Mouse (Mus musculus) hindbrain, postnatal 0 days (tissue): ENCODE results near the gene Wdr90. TPM values are rescaled to one million over a fixed set of nuclear protein-coding genes. Genes with fewer than 3 reads are reported as not detected.

Experiments used
- ATAC-seq: fragments of 200-750 bp; cut with Nextera tagmentation; 2 replicates; pipeline ENCODE4 v1.8.0; 2017; ENCODE audit warnings: mild to moderate bottlenecking, moderate TSS enrichment, moderate library complexity
- DNase-seq: peaks from one replicate; pipeline ENCODE4 v3.0.0-alpha.2; 2015; ENCODE audit warnings: low spot score
- H3K27ac ChIP-seq: fragments of 300-500 bp; sonication (generic); 2 replicates; pipeline ENCODE4 v1.5.1; 2014; ENCODE audit warnings: mild to moderate bottlenecking
- H3K27me3 ChIP-seq: fragments of 300-500 bp; sonication (generic); 2 replicates; pipeline ENCODE4 v1.6.1; 2014; ENCODE audit warnings: low read length, mixed read lengths; ENCODE audit not compliant: insufficient read depth
- H3K36me3 ChIP-seq: fragments of 300-500 bp; sonication (generic); 2 replicates; pipeline ENCODE4 v1.6.1; 2014; ENCODE audit warnings: low read length, mixed read lengths; ENCODE audit not compliant: insufficient read depth
- H3K4me1 ChIP-seq: fragments of 300-500 bp; sonication (generic); 2 replicates; pipeline ENCODE4 v1.6.1; 2014; ENCODE audit warnings: antibody characterized with exemption, low read length, mixed read lengths; ENCODE audit not compliant: insufficient read depth
- H3K4me2 ChIP-seq: fragments of 300-500 bp; sonication (generic); 2 replicates; pipeline ENCODE4 v1.6.1; 2014; ENCODE audit warnings: low read depth, mild to moderate bottlenecking, low read length, moderate library complexity, mixed read lengths
- H3K4me3 ChIP-seq: fragments of 300-500 bp; sonication (generic); 2 replicates; pipeline ENCODE4 v1.5.1; 2014; ENCODE audit warnings: low read length
- H3K9ac ChIP-seq: fragments of 300-500 bp; sonication (generic); replicated peaks from 2 replicates; pipeline ENCODE4 v1.6.1; 2014; ENCODE audit warnings: mild to moderate bottlenecking, low read length, moderate library complexity, mixed read lengths
- H3K9me3 ChIP-seq: fragments of 300-500 bp; sonication (generic); 2 replicates; pipeline ENCODE4 v1.6.1; 2016; ENCODE audit warnings: low read length, mixed read lengths
- CTCF ChIP-seq: IDR thresholded peaks from 2 replicates; pipeline ENCODE4 v1.5.1; 2016; ENCODE audit warnings: antibody characterized with exemption, control low read depth, low read depth
- WGBS: fragments of 180-500 bp; shearing (Covaris S2); extraction: QIAGEN DNeasy Blood & Tissue Kit; methylation state at CpG from one replicate; pipeline ENCODE4 v1.1.7; 2014; 5-methylcytosine and 5-hydroxymethylcytosine counted together
- microRNA-seq, 2 experiments: library from miRNA; unstranded; fragments of <30 nt; microRNA quantifications; one replicate each; pipeline ENCODE4; 2016
- polyA plus RNA-seq: library from polyadenylated mRNA; unstranded; fragments of >200 nt; fragmentation: Nextera tagmentation; extraction: Ambion mirVana; gene quantifications from 2 replicates; pipeline ENCODE4 v1.2.1, GENCODE M21; 2015
- total RNA-seq: library from RNA; depleted of rRNA; stranded (reverse); fragments of >200 nt; gene quantifications from 2 replicates; pipeline ENCODE4 v1.2.3, GENCODE M21; 2014; rRNA removed

Wdr90 gene
- total and polyA plus RNA-seq, 2 experiments from 2014 or later, result 13.2 to 75.5 TPM

DNA sequence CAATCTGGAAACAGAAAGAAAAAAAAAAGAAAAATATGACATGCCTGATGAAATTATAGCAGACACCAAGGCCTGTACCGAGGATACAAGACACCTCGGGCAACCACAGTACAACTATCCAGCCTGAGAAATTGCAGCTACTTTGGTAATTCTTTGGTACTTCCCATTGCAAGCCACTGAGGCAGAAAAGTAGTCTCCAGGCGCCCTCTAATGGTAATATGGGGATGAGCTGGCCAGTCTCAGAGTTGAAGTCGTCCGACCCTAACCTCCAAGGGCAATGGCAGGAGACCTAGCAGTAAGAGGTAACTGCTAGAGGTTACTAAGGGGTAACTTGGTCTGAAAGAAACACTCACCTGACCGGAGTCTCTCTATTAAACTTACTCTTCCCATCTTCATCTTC is 60.3 kb downstream of the Wdr90 start:
- Histone ChIP-seq H3K27ac (no peak overlapping the region), H3K9ac (no peak overlapping the region), H3K27me3 (no peaks in the 10 kb centered on the region), H3K9me3 (no peaks in the 10 kb centered on the region), H3K4me3 (no peak overlapping the region), H3K4me2 (no peak overlapping the region), H3K36me3 (no peaks in the 10 kb centered on the region), H3K4me1 (peaks cover 20% of the 10 kb centered on the region; the same call in 1 of the 2 replicates)
- DNase-seq (peak; percentile 86), ATAC-seq (peak; percentile 38)
- peak; percentile 86 for TF ChIP-seq CTCF
- WGBS, result 6% methylated on average over 6 of the region's 6 CpGs

DNA sequence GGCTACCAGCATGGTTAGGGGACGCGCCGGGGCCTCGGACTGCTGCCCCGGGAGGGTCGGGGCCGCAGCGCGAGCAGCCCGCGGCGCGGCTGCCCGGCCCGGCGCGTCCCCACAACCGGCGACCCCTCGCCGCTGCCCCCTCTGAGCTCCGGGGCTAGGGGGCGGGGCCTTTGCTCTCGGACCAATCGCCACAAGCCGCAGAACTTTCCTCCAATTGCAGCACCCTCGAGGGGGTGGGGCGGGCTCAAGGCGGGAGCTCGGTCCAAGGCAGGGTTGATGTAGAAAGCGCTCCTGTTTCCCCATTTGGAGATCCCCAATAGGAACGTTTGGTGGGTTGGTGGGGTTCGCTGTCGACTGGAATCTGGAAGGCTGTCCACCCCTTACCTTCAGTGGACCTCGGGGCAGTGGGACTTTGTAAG is 64.3 kb downstream of the Wdr90 start, which contains the start of gene Metrn:
Gene Metrn, minus strand, starts transcription at position 186 of the 419 bp plus-strand sequence.
- WGBS, result 1% methylated on average over 35 of the region's 35 CpGs
- Histone ChIP-seq H3K27ac (peak within 1 kb of the TSS; percentile 79), H3K4me2 (peak within 1 kb of the TSS; percentile 75), H3K36me3 (no peaks in the 10 kb centered on the region), H3K4me1 (peaks cover 19% of the 10 kb centered on the region; the same call in 1 of the 2 replicates), H3K9ac (peak within 1 kb of the TSS; percentile 60), H3K9me3 (no peaks in the 10 kb centered on the region), H3K4me3 (peak within 1 kb of the TSS; percentile 58), H3K27me3 (no peaks in the 10 kb centered on the region)
- ATAC-seq (peak; percentile 75), DNase-seq (peak; percentile 88)
- TF ChIP-seq CTCF, result no peak

DNA sequence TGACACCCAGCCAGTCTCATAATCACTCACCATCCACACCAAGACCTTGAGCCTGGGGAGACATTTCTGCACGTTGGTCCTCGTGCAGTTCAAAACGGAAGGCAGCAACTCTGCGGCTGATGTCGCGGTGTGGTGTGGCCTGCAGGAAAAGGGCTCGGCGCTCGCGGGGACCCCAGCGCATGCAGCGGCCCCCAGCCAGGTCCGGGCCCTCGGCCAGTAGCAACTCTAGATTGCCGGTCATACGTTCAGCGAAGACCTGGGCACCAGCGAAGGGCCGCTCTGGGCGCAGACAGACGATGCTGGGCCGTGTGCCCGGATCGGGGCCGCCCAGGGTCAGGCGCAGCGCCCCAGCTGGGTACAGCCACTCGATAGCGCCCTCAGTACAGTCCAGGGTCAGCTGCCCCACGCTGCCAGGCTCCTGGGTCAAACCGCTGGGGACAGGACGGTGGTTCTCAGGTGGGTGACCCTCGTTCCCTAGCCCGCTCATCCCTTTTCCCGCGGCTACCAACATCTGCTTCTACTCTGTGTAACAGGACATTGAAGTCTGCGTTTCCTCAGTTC is 65.0 kb downstream of the Wdr90 start:
- H3K27ac ChIP-seq, result peak overlapping the region; percentile 79
- no peak for TF ChIP-seq CTCF
- H3K4me1 ChIP-seq, result peaks cover 19% of the 10 kb centered on the region; the same call in 1 of the 2 replicates
- H3K27me3 ChIP-seq, result no peaks in the 10 kb centered on the region
- peak overlapping the region; percentile 75 for H3K4me2 ChIP-seq
- no peaks in the 10 kb centered on the region for H3K9me3 ChIP-seq
- H3K36me3 ChIP-seq, result no peaks in the 10 kb centered on the region
- peak overlapping the region; percentile 60 for H3K9ac ChIP-seq
- WGBS, result 3% methylated on average over 37 of the region's 37 CpGs
- peak; percentile 34 for DNase-seq
- ATAC-seq, result no peak
- H3K4me3 ChIP-seq, result peak overlapping the region; percentile 58

DNA sequence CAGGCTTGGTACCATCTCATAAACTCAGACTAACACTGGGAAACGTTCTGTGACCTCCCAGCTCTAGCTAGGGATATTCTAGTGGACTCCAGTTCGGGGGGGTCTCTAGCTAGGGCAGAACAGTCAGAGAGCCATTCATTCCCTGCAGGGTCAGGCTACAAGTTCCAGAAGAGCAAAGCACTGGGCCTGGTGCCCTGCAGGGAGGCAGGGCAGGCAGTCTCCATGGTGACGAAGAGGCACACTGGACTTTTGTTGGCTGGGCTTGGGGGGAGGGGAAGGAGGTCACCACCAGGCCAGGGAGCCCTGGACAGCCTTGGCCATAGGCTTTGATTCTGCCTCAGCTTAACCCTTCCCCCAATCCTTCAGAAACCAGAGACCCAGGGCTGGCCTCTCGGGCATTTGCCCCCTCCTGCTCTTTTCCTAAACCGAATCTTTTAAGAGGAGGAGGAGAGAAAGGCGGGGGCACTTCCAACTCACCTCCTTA is 65.7 kb downstream of the Wdr90 start, which contains the start of gene AC134908.4:
Gene AC134908.4, minus strand, starts transcription at position 51 of the 484 bp plus-strand sequence.
- H3K4me1 ChIP-seq, result peaks cover 19% of the 10 kb centered on the region; the same call in 1 of the 2 replicates
- no peaks in the 10 kb centered on the region for H3K36me3 ChIP-seq
- H3K27me3 ChIP-seq, result no peaks in the 10 kb centered on the region
- 8% methylated on average over 6 of the region's 6 CpGs for whole genome bisulfite sequencing
- peak within 1 kb of the TSS; percentile 94 for H3K27ac ChIP-seq
- no peaks in the 10 kb centered on the region for H3K9me3 ChIP-seq
- peak; percentile 79 for DNase-seq
- ATAC-seq, result peak; percentile 70
- H3K4me3 ChIP-seq, result peak within 1 kb of the TSS; percentile 58
- no peak for TF ChIP-seq CTCF
- peak within 1 kb of the TSS; percentile 60 for H3K9ac ChIP-seq
- peak within 1 kb of the TSS; percentile 75 for H3K4me2 ChIP-seq

DNA sequence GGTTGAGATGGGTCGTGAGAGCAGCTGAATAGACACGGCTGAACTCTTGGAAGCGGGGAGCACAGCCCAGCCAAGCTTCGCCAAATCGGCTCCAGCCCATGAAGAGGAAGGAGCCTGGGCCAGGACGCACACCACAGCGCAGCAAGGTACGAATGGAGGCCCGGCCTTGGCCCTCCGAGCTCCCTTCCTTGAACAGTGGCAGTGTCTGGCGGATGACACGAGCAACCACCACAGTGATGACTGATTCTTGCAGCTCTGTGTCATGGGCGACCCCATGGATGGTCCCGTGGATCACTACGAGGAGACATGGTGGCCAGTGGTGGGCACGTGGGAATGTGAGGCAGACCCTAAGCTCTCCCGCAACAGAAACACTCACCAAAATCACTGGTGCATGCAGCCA is 66.3 kb downstream of the Wdr90 start:
- 37% methylated on average over 17 of the region's 17 CpGs for WGBS
- Histone ChIP-seq H3K36me3 (no peaks in the 10 kb centered on the region), H3K27ac (peak overlapping the region; percentile 94), H3K4me1 (peaks cover 19% of the 10 kb centered on the region; the same call in 1 of the 2 replicates), H3K27me3 (no peaks in the 10 kb centered on the region), H3K4me3 (peak overlapping the region; percentile 14; the same call in 1 of the 2 replicates), H3K9me3 (no peaks in the 10 kb centered on the region), H3K9ac (peak overlapping the region; percentile 28), H3K4me2 (peak overlapping the region; percentile 75)
- TF ChIP-seq CTCF, result no peak
- ATAC-seq, result no peak
- DNase-seq, result no peak

Small RNA genes lying within 50 kb of the gene (microRNA-seq; reads per million reads assigned to microRNA genes)
- 0.71 to 1.1 reads per million in 2 experiments for gene Mir3082

Other genes with a start within 250 kb of the Wdr90 start
- gene Gng13, start 144.3 kb downstream of the Wdr90 start, total RNA-seq, result 10.9 TPM in 1 of 2 replicates, not detected in the other
- 22.0 and 23.7 TPM in 2 replicates for gene Gng13, start 144.3 kb downstream of the Wdr90 start, polyA plus RNA-seq
- gene Chtf18, start 134.1 kb downstream of the Wdr90 start, total RNA-seq, result 4.9 and 7.8 TPM in 2 replicates
- 4.9 and 5.4 TPM in 2 replicates for gene Chtf18, start 134.1 kb downstream of the Wdr90 start, polyA plus RNA-seq
- gene Rpusd1, start 133.8 kb downstream of the Wdr90 start, total RNA-seq, result 10.1 and 18.7 TPM in 2 replicates
- gene Rpusd1, start 133.8 kb downstream of the Wdr90 start, polyA plus RNA-seq, result 27.5 and 27.9 TPM in 2 replicates
- 0.05 TPM in 1 of 2 replicates, not detected in the other for gene Mslnl, start 125.5 kb downstream of the Wdr90 start, total RNA-seq
- not detected in 2 replicates for gene Mslnl, start 125.5 kb downstream of the Wdr90 start, polyA plus RNA-seq
- 0.50 and 1.1 TPM in 2 replicates for gene Msln, start 107.1 kb downstream of the Wdr90 start, total RNA-seq
- gene Msln, start 107.1 kb downstream of the Wdr90 start, polyA plus RNA-seq, result 2.0 and 2.3 TPM in 2 replicates
- gene Narfl, start 87.7 kb downstream of the Wdr90 start, total RNA-seq, result 22.2 and 28.2 TPM in 2 replicates
- gene Narfl, start 87.7 kb downstream of the Wdr90 start, polyA plus RNA-seq, result 27.5 and 27.9 TPM in 2 replicates
- gene Haghl, start 75.8 kb downstream of the Wdr90 start, total RNA-seq, result 159 and 171 TPM in 2 replicates
- gene Haghl, start 75.8 kb downstream of the Wdr90 start, polyA plus RNA-seq, result 219 and 225 TPM in 2 replicates
- gene Ccdc78, start 74.9 kb downstream of the Wdr90 start, total RNA-seq, result 0.10 and 0.50 TPM in 2 replicates
- 1.0 and 1.2 TPM in 2 replicates for gene Ccdc78, start 74.9 kb downstream of the Wdr90 start, polyA plus RNA-seq
- 80.6 and 101 TPM in 2 replicates for gene Fam173a, start 68.6 kb downstream of the Wdr90 start, total RNA-seq
- gene Fam173a, start 68.6 kb downstream of the Wdr90 start, polyA plus RNA-seq, result 117 and 121 TPM in 2 replicates
- 0.31 TPM in 1 of 2 replicates, not detected in the other for gene AC134908.4, start 65.8 kb downstream of the Wdr90 start, total RNA-seq
- 2.0 and 3.9 TPM in 2 replicates for gene AC134908.4, start 65.8 kb downstream of the Wdr90 start, polyA plus RNA-seq
- gene Metrn, start 64.4 kb downstream of the Wdr90 start, total RNA-seq, result 500 and 557 TPM in 2 replicates
- gene Metrn, start 64.4 kb downstream of the Wdr90 start, polyA plus RNA-seq, result 102 and 116 TPM in 2 replicates
- 143 and 146 TPM in 2 replicates for gene Fbxl16, start 52.4 kb downstream of the Wdr90 start, total RNA-seq
- gene Fbxl16, start 52.4 kb downstream of the Wdr90 start, polyA plus RNA-seq, result 44.0 and 45.8 TPM in 2 replicates
- 31.3 and 39.7 TPM in 2 replicates for gene Wdr24, start 37.9 kb downstream of the Wdr90 start, total RNA-seq
- 21.0 and 22.6 TPM in 2 replicates for gene Wdr24, start 37.9 kb downstream of the Wdr90 start, polyA plus RNA-seq
- 57.0 and 61.0 TPM in 2 replicates for gene Jmjd8, start 32.6 kb downstream of the Wdr90 start, total RNA-seq
- 38.6 and 41.3 TPM in 2 replicates for gene Jmjd8, start 32.6 kb downstream of the Wdr90 start, polyA plus RNA-seq
- 271 and 273 TPM in 2 replicates for gene Stub1, start 28.1 kb downstream of the Wdr90 start, total RNA-seq
- 369 and 370 TPM in 2 replicates for gene Stub1, start 28.1 kb downstream of the Wdr90 start, polyA plus RNA-seq
- 122 and 135 TPM in 2 replicates for gene Rhbdl1, start 24.2 kb downstream of the Wdr90 start, total RNA-seq
- 78.6 and 80.0 TPM in 2 replicates for gene Rhbdl1, start 24.2 kb downstream of the Wdr90 start, polyA plus RNA-seq
- 22.8 and 40.0 TPM in 2 replicates for gene Gm20683, start 19.7 kb downstream of the Wdr90 start, total RNA-seq
- gene Gm20683, start 19.7 kb downstream of the Wdr90 start, polyA plus RNA-seq, result 12.6 and 12.9 TPM in 2 replicates
- gene Rhot2, start 16.6 kb downstream of the Wdr90 start, total RNA-seq, result 39.8 and 64.1 TPM in 2 replicates
- gene Rhot2, start 16.6 kb downstream of the Wdr90 start, polyA plus RNA-seq, result 14.6 and 15.8 TPM in 2 replicates
- gene Mcrip2, start 7.3 kb upstream of the Wdr90 start, total RNA-seq, result 27.0 and 32.1 TPM in 2 replicates
- gene Mcrip2, start 7.3 kb upstream of the Wdr90 start, polyA plus RNA-seq, result 54.3 and 54.7 TPM in 2 replicates
- gene Mettl26, start 13.6 kb upstream of the Wdr90 start, total RNA-seq, result 50.0 and 63.1 TPM in 2 replicates
- gene Mettl26, start 13.6 kb upstream of the Wdr90 start, polyA plus RNA-seq, result 62.9 and 64.8 TPM in 2 replicates
- gene Wfikkn1, start 19.4 kb upstream of the Wdr90 start, total RNA-seq, result 1.2 and 1.5 TPM in 2 replicates
- gene Wfikkn1, start 19.4 kb upstream of the Wdr90 start, polyA plus RNA-seq, result 0.33 and 0.58 TPM in 2 replicates
- 33.2 and 39.1 TPM in 2 replicates for gene Rab40c, start 58.2 kb upstream of the Wdr90 start, total RNA-seq
- gene Rab40c, start 58.2 kb upstream of the Wdr90 start, polyA plus RNA-seq, result 34.7 and 35.3 TPM in 2 replicates
- gene Pigq, start 83.4 kb upstream of the Wdr90 start, total RNA-seq, result 90.6 and 99.7 TPM in 2 replicates
- gene Pigq, start 83.4 kb upstream of the Wdr90 start, polyA plus RNA-seq, result 69.7 and 76.3 TPM in 2 replicates
- gene Nhlrc4, start 83.5 kb upstream of the Wdr90 start, total RNA-seq, result 0.61 and 0.68 TPM in 2 replicates
- gene Nhlrc4, start 83.5 kb upstream of the Wdr90 start, polyA plus RNA-seq, result 0.30 and 0.72 TPM in 2 replicates
- 5.6 and 7.2 TPM in 2 replicates for gene A930017K11Rik, start 91.1 kb upstream of the Wdr90 start, total RNA-seq
- gene A930017K11Rik, start 91.1 kb upstream of the Wdr90 start, polyA plus RNA-seq, result 4.4 and 5.0 TPM in 2 replicates
- gene Capn15, start 124.3 kb upstream of the Wdr90 start, total RNA-seq, result 35.1 and 41.4 TPM in 2 replicates
- gene Capn15, start 124.3 kb upstream of the Wdr90 start, polyA plus RNA-seq, result 19.0 and 20.1 TPM in 2 replicates
- gene Rab11fip3, start 208.1 kb upstream of the Wdr90 start, total RNA-seq, result 34.7 and 41.9 TPM in 2 replicates
- 16.6 and 17.9 TPM in 2 replicates for gene Rab11fip3, start 208.1 kb upstream of the Wdr90 start, polyA plus RNA-seq
- gene Decr2, start 228.8 kb upstream of the Wdr90 start, total RNA-seq, result 35.6 and 40.6 TPM in 2 replicates
- gene Decr2, start 228.8 kb upstream of the Wdr90 start, polyA plus RNA-seq, result 41.1 and 44.7 TPM in 2 replicates
- gene Nme4, start 234.1 kb upstream of the Wdr90 start, total RNA-seq, result 20.1 and 23.3 TPM in 2 replicates
- 16.0 and 18.3 TPM in 2 replicates for gene Nme4, start 234.1 kb upstream of the Wdr90 start, polyA plus RNA-seq